Mouse (Mus musculus) lung, postnatal 0 days (tissue): ENCODE data around the gene Naa40.

Source experiments
- CTCF ChIP-seq: IDR thresholded peaks from 2 replicates; pipeline ENCODE4 v1.5.1; 2016; ENCODE audit warnings: antibody characterized with exemption, mild to moderate bottlenecking
- EP300 ChIP-seq: IDR thresholded peaks from 2 replicates; pipeline ENCODE4 v1.6.1; 2016; ENCODE audit warnings: antibody characterized with exemption, mild to moderate bottlenecking, control low read depth

DNA sequence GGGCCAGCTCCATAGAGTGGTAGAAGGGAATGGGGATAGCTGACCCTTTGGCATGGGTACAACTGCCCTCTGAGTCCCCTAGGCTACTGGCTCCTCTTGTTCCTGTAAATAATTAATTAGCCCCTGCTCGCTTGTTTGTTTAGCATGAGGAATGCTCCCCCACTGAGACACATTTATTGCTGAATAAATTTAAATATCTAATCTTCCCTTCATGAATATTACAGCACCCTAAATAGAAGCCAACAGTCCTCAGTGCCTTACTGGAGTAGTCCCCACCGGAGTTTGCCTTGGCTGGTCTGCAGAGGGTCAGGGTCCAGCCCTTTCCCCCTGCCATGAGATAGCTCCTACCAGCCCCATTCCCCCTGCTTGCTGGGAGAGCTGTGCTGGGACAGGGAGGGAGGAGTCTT is 48.4 kb downstream of the Naa40 start:
- TF ChIP-seq CTCF (no peak), EP300 (no peak)
